Mouse (Mus musculus) thymus, postnatal 10 days (tissue): ENCODE data around the gene Git1.
A peak's percentile ranks its signal among the peaks of the same experiment; 100 is the strongest.

Experiments used
- DNase-seq, 2 experiments: peaks; one replicate each; pipeline ENCODE4 v3.0.0; 2021; ENCODE audit warnings: low spot score in 2 of 2

Git1 gene

GRCm38 (mm10) chr11:77501971-77502370, 8.6 kb downstream of the Git1 start:
- DNase-seq = no peak

GRCm38 (mm10) chr11:77502481-77502880, 9.1 kb downstream of the Git1 start:
- no peak for DNase-seq

GRCm38 (mm10) chr11:77503511-77503910, 10.1 kb downstream of the Git1 start:
- DNase-seq = no peak

GRCm38 (mm10) chr11:77504377-77504776, 11.0 kb downstream of the Git1 start:
- no peak for DNase-seq

GRCm38 (mm10) chr11:77505291-77505980, 12.1 kb downstream of the Git1 start:
- no peak for DNase-seq

GRCm38 (mm10) chr11:77506273-77506672, 12.9 kb downstream of the Git1 start:
- DNase-seq = no peak

GRCm38 (mm10) chr11:77506941-77507340, 13.6 kb downstream of the Git1 start:
- no peak for DNase-seq

GRCm38 (mm10) chr11:77507426-77507825, 14.1 kb downstream of the Git1 start:
- no peak for DNase-seq

- peak; percentile 78 to 93 for DNase-seq
These were observed 15.0 kb downstream of the Git1 start for GRCm38 (mm10) chr11:77508068-77509021.

GRCm38 (mm10) chr11:77511336-77511735, 18.0 kb downstream of the Git1 start:
- no peak for DNase-seq

GRCm38 (mm10) chr11:77512891-77513810, 19.8 kb downstream of the Git1 start:
- peak; percentile 82 to 90 for DNase-seq

GRCm38 (mm10) chr11:77513811-77514170, 20.4 kb downstream of the Git1 start:
- DNase-seq = no peak

- no peak for DNase-seq
These were observed 21.0 kb downstream of the Git1 start for GRCm38 (mm10) chr11:77514281-77514831.

GRCm38 (mm10) chr11:77514832-77515636, 21.7 kb downstream of the Git1 start, which contains the start of gene Abhd15:
Gene Abhd15, plus strand, starts transcription at chr11:77515121.
- DNase-seq = peak; percentile 56 to 71

- peak in 1 of 2 experiments; percentile 45 for DNase-seq
These were observed 22.5 kb downstream of the Git1 start, which contains the start of gene Trp53i13 for GRCm38 (mm10) chr11:77515637-77516552. Gene Trp53i13, minus strand, starts transcription at chr11:77515980.

GRCm38 (mm10) chr11:77516553-77517425, 23.4 kb downstream of the Git1 start:
- DNase-seq = no peak

- peak in 1 of 2 experiments; percentile 45 for DNase-seq
These were observed 24.9 kb downstream of the Git1 start for GRCm38 (mm10) chr11:77518051-77518798.

- DNase-seq = peak; percentile 79 to 82
These were observed 25.7 kb downstream of the Git1 start, which contains the start of gene Gm10392 for GRCm38 (mm10) chr11:77519043-77519442. Gene Gm10392, minus strand, starts transcription at chr11:77519198.
